Mouse (Mus musculus): ENCODE measurements around the gene Phactr1.

Phactr1 gene

GRCm38 (mm10) chr13:42680391-42680994, at the start of gene Phactr1:
Gene Phactr1, plus strand, starts transcription at chr13:42680623.
- DNase-seq (ENCODE audit: low spot score in 2 of 2): no peak

- DNase-seq (ENCODE audit: low spot score in 2 of 2): no peak
Measured at GRCm38 (mm10) chr13:42634908-42635307, 45.5 kb upstream of the Phactr1 start.

- no peak for DNase-seq (ENCODE audit: low spot score in 2 of 2)
Measured at GRCm38 (mm10) chr13:42650228-42650627, 30.2 kb upstream of the Phactr1 start.

DNA sequence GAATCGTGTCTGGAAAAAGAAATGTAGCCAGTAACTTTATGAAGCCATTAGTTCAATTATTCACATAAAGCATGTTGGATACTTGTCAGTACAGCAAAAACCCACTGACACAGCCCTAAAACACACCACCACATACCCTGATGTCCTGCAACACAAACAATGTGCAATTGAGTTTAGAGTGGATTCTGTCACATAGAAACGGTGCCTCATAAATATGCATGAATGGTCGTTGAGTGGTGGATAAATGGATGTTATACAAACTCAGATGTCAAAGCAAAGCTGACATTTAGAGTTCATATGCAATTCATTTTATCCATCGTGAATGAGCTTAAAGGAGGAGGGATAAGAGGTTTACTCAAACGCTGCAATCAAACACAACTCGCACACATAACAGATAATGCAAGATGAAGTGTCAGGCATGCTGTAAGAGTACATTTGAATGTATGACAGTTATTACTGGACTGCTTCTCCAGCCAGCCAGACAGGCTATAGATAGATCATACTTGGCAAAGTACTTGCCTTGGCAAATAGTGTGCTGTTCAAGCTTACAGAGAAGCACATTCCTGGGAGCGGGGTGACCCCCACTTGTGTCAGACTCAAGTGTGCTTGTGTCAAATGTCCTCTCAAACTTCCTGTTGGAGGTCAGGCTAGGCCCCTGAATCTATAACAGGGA, 23.6 kb upstream of the Phactr1 start:
- no peak for DNase-seq (ENCODE audit: low spot score in 2 of 2)

DNA sequence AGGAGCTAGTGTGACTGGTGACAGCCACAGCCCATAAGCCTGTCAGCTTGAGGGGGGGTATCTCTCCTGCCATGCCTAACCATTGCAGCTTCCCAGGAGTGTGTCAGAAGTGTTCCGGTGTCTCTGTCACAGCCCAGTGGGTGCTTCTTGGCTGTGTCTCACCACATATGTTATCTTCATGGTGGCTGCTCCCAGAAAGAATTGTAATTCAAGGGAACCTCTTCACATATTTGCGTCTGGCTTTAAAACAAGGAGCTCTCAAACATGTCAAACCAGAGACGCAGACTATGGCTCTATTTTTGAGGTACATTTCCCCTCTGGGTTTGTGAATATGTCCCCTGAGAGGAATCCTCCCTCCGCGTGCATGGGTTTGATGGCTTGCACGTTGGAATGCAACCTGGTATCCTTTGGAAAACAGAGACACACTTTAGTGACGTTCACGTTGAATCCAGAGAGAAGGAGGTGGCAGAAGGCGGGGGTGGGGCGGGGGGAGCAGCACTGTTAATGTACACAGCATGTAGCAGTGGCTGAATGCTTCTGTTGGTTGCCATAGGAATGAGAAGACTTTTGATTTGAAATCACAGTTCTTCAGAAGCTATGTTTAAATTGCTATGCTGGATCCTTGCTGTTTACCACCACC, 8.7 kb upstream of the Phactr1 start:
- no peak for DNase-seq (ENCODE audit: low spot score in 2 of 2)

DNA sequence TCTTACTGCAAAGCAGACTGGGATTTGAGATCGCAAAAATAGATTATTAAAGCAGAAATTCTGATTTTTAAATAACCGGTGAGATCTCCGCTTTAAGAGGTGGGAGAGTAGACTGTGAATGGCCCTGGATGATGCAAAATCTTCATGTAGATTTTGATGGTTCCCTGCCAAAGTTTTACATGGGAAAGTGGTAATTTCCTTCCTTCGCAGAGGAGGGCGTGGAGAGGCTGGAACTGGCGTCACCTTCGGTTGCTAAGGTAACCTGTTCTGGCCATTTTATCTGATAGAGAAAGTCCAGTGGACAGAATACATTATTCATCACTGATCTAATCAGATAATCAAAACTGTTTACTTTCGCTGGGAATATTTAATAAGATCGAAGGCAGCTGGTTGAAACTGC, 876 bp downstream of the Phactr1 start:
- DNase-seq (ENCODE audit: low spot score in 2 of 2): no peak

DNA sequence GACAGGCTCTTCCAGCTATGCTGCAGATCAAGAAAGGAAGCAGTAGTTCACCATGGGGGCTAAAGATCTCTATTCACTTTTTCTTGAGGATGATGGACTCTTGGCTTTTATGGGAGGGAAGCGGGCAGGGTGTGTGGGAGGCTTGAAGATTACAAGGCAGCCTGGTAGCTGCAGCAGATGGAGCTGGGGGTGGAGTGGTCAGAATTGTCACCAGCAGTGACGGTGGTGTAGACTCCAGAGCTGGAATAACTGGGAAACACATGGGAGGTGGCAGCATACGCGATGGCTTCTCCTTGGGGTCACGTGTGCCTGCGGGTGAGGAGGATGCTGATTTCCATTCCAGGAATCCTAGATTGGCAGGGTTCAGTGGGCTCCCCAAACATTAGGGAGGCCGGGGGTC, 3.8 kb downstream of the Phactr1 start:
- DNase-seq (ENCODE audit: low spot score in 2 of 2): no peak

DNA sequence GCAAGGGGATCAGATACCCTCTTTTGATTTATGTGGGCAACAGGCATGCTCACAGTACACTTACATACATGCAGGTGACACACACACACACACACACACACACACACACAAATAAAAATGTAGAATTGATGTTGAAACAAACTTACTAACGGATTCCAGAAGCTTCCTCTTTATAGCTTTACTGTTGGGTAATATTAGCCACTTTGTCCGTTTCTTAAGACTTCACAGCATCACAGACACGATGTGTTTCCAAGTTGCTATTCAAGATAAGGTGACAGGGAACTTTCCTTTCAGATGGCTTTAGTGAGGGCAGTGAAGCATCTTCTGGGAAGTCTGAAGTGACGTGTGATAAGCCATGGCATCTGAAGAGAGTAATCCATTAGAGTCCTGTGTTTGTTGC, 11.8 kb downstream of the Phactr1 start:
- DNase-seq (ENCODE audit: low spot score in 2 of 2): no peak

- no peak for DNase-seq (ENCODE audit: low spot score in 2 of 2)
Measured at GRCm38 (mm10) chr13:42696641-42697040, 16.2 kb downstream of the Phactr1 start.

DNA sequence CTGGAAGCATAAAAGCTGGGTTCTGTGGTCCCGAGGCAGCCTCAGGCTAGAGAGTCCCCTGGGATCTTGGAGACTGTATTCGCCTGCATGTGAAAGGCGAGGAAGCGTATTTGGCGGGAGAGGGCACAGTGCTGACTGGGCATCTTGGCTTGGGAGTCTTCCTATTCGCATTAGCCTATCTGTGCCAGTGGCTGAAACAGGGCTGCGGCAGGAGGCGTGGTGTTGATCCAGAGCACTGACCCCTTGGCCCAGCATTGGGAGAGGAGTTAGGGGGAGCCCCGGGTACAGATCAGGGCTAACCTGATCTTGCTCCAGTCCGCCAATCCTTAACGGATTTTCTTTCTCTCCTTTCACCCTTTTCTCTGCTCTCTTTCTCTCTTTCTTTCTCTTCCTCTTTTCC, 28.7 kb downstream of the Phactr1 start:
- no peak for DNase-seq (ENCODE audit: low spot score in 2 of 2)

DNA sequence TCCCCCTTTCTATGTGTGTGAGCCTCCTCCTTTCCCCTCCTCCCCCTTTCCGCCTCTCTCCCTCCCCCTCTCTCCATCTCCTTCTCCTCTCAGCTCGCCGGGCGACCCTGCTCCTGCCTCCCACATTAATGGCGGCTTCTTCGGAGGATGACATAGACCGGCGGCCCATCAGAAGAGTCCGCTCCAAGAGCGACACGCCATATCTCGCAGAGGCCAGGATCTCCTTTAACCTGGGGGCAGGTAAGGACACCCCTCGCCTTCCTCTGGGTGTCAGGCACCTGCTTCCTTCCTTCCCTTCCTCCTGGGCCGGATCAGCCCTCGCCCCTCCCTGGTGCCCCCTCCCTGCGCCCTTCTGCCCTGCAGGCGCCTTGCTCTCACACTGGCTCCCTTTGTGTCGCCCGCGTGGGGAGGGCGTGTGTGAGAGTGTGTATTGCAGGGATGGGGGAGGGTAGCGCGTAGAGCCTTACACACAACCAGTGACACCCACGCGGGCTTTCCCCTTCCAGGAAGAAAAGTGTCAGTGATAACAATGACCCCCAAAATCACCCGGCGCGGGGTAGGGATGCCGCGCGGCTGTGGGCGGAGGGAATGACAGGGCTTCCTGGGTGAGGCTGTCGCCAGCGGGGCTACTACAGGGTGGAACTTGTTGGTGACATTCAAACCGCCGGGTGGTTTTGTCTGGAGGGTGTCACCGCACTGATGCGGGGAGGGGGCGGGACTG, 29.3 kb downstream of the Phactr1 start:
- DNase-seq (ENCODE audit: low spot score in 2 of 2): no peak

DNA sequence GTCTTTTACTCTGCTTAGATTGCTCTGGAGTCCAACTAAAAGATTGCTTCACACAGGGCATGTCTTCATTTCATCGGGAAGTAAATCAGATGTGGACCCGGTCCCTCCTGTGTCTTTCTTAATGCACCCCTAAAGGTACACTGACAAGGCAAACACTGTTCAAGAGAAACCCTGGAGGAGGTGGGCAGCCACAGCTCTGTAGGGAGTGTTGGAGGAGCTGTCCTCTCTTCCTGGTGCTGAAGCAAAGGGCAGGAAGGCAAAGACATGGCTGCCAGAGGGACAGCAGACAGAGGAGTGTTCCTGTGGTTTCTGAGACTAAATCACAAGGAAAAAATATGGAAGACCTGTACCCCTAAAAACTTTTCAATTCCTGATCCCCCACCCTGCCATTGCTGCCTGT, 31.1 kb downstream of the Phactr1 start:
- peak; percentile 17 to 66 for DNase-seq (ENCODE audit: low spot score in 2 of 2)

DNA sequence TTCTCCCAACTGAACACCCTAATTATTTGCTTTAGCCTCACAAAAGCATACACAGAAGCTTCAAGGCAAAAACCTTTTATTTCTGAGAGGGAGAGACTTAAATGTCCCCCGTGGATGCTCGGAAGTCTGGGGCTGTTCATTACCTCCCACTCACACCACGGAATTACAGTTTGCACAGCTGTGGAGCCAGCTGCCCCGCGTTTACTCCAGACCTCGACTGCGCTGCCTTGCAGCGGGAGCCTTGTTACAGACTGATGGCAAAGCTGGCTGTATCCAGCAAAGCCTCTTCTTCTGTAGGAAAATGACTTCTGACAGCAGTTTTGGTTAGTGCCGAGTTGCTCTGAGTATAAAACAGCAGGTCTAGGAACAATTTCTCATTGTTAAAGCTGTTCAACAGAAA, 39.0 kb downstream of the Phactr1 start:
- no peak for DNase-seq (ENCODE audit: low spot score in 2 of 2)

DNA sequence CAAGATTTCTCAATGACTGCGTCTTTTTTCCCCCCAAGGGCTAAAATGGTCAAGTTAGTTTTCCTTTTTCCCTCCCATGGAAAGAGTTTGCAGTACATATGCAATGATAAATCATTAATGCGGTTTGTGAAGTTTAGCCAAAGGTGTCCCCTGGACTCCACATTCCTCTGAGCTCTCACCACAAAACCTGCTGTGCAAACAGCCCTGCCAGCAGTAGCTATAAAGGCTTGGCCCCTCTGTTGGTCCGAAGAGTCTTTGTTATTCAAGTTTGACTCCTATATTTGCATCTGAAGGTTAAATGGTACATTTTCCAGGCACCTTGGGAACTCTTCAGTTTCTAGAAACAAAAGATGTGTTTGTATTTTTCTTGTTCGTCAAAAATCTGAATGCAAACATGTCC, 39.7 kb downstream of the Phactr1 start:
- no peak for DNase-seq (ENCODE audit: low spot score in 2 of 2)

DNA sequence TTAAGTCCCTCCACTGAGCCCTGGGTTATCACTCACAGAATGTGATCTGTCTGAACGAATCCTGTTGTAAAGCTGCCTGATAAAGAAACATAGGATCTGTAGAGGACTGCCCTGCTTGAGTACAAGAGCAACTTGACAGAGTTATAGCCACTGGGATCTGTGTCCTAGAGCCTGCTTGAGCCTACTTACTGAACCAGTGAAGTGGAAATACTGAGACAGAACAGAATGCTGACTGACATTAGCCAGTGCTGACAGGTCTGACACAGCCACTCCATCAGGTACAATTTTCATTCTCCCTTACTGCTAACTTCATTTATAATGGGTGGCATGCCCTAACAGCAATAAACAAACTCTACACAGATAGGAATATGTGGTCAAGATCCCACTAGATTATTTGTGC, 40.2 kb downstream of the Phactr1 start:
- no peak for DNase-seq (ENCODE audit: low spot score in 2 of 2)

GRCm38 (mm10) chr13:42724011-42724410, 43.6 kb downstream of the Phactr1 start:
- no peak for DNase-seq (ENCODE audit: low spot score in 2 of 2)

- DNase-seq (ENCODE audit: low spot score in 2 of 2): no peak
Measured at GRCm38 (mm10) chr13:42725709-42726231, 45.3 kb downstream of the Phactr1 start.

- no peak for DNase-seq (ENCODE audit: low spot score in 2 of 2)
Measured at GRCm38 (mm10) chr13:42737486-42737885, 57.1 kb downstream of the Phactr1 start.

- DNase-seq (ENCODE audit: low spot score in 2 of 2): no peak
Measured at GRCm38 (mm10) chr13:42738152-42738551, 57.7 kb downstream of the Phactr1 start.

DNA sequence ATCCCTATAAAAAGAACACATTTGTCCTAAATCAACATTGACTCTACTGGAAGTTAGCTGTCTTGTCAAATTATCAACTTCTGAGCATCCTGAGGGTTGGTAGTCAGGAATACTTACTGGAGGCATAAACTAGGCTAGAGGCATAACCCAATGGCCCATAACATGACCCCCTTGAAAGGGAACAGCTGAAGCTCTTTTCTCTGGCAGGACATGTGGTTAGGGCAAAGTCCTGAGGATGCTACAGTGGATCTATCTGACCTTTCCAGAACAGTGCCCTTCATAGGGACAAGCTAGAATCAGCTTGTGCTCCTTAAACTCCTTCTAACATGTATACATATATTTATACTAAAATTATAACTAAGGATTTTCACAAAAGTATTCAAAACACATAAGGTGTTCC, 61.8 kb downstream of the Phactr1 start:
- no peak for DNase-seq (ENCODE audit: low spot score in 2 of 2)

DNA sequence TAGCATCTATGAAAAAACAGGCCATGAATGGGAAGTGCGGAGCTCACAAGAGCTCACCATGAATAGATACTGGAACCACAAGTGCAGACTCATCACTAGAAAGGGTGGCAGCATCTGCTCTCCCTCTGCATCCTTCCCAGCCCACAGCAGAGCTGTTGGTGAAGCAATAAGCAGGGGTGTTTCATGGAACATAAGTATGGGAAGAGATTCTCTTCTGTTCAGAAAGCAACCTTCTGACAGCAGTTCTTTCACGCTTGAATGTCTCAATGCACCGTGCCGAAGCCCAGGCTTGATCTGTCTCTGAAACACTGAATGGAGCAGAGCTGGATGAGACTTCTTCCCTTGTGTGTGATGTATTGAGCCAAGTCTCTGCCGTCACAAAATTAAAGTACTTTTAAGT, 64.0 kb downstream of the Phactr1 start:
- no peak for DNase-seq (ENCODE audit: low spot score in 2 of 2)

GRCm38 (mm10) chr13:42757654-42758400, 77.4 kb downstream of the Phactr1 start:
- no peak for DNase-seq (ENCODE audit: low spot score in 2 of 2)
